Mouse (Mus musculus): ENCODE results near the gene Tmem211.

GRCm38 (mm10) chr5:113210314-113210713 lies 16.4 kb upstream of the Tmem211 start:
- TF ChIP-seq CTCF (IDR thresholded peaks at IDR 0.05; ENCODE audit: low read depth) (no peak), EP300 (IDR thresholded peaks at IDR 0.05; ENCODE audit: low read depth) (no peak)

Data from heart, postnatal 0 days (tissue).